Mouse (Mus musculus) midbrain, postnatal 0 days (tissue): Measurements from ENCODE around the gene Arsk. TPM values are rescaled to one million over a fixed set of nuclear protein-coding genes. Genes with fewer than 3 reads are reported as not detected.

ENCODE experiments used
- ATAC-seq: fragments of 200-750 bp; cut with Nextera tagmentation; 2 replicates; pipeline ENCODE4 v1.8.0; 2017; ENCODE audit warnings: moderate number of reproducible peaks, mild to moderate bottlenecking, moderate TSS enrichment, moderate library complexity; ENCODE audit not compliant: low FRiP score
- DNase-seq: peaks from one replicate; pipeline ENCODE4 v3.0.0-alpha.2; 2015; ENCODE audit warnings: low spot score
- H3K27ac ChIP-seq: fragments of 300-500 bp; sonication (generic); 2 replicates; pipeline ENCODE4 v1.5.1; 2014; ENCODE audit warnings: low read depth, mild to moderate bottlenecking, low read length, mixed read lengths
- H3K27me3 ChIP-seq: fragments of 300-500 bp; sonication (generic); 2 replicates; pipeline ENCODE4 v1.6.1; 2014; ENCODE audit warnings: low read length, control low read depth, mixed read lengths; ENCODE audit not compliant: insufficient read depth
- H3K36me3 ChIP-seq: fragments of 300-500 bp; sonication (generic); 2 replicates; pipeline ENCODE4 v1.6.1; 2014; ENCODE audit warnings: low read length, control low read depth, mixed read lengths; ENCODE audit not compliant: insufficient read depth
- H3K4me1 ChIP-seq: fragments of 300-500 bp; sonication (generic); 2 replicates; pipeline ENCODE4 v1.6.1; 2014; ENCODE audit warnings: mild to moderate bottlenecking, control low read depth, antibody characterized with exemption, low read length, mixed read lengths; ENCODE audit not compliant: insufficient read depth
- H3K4me2 ChIP-seq: fragments of 300-500 bp; sonication (generic); 2 replicates; pipeline ENCODE4 v1.6.1; 2014; ENCODE audit warnings: low read depth, mild to moderate bottlenecking, low read length, mixed read lengths; ENCODE audit not compliant: poor library complexity, severe bottlenecking
- H3K4me3 ChIP-seq: fragments of 300-500 bp; sonication (generic); 2 replicates; pipeline ENCODE4 v1.5.1; 2014; ENCODE audit warnings: low read depth, mild to moderate bottlenecking, low read length, moderate library complexity
- H3K9ac ChIP-seq: fragments of 300-500 bp; sonication (generic); replicated peaks from 2 replicates; pipeline ENCODE4 v1.6.1; 2014; ENCODE audit warnings: mild to moderate bottlenecking, low read length, moderate library complexity, mixed read lengths; ENCODE audit not compliant: poor library complexity, severe bottlenecking
- H3K9me3 ChIP-seq: fragments of 300-500 bp; sonication (generic); 2 replicates; pipeline ENCODE4 v1.6.1; 2016; ENCODE audit warnings: low read length, control low read depth
- CTCF ChIP-seq: IDR thresholded peaks from 2 replicates; pipeline ENCODE4 v1.5.1; 2016; ENCODE audit warnings: antibody characterized with exemption, mild to moderate bottlenecking
- WGBS: fragments of 180-500 bp; shearing (Covaris S2); extraction: QIAGEN DNeasy Blood & Tissue Kit; methylation state at CpG from one replicate; pipeline ENCODE4 v1.1.7; 2014; 5-methylcytosine and 5-hydroxymethylcytosine counted together
- polyA plus RNA-seq: library from polyadenylated mRNA; unstranded; fragments of >200 nt; fragmentation: Nextera tagmentation; extraction: Ambion mirVana; gene quantifications from 2 replicates; pipeline ENCODE4 v1.2.1, GENCODE M21; 2015
- total RNA-seq: library from RNA; depleted of rRNA; stranded (reverse); fragments of >200 nt; gene quantifications from 2 replicates; pipeline ENCODE4 v1.2.3, GENCODE M21; 2014; rRNA removed

The Arsk gene
- total and polyA plus RNA-seq, 2 experiments from 2014 or later = 3.9 to 6.6 TPM

GRCm38 (mm10) chr13:76017974-76018843 is 80.3 kb downstream of the Arsk start, which contains the start of gene Rfesd:
Gene Rfesd (minus strand): TSS chr13:76018719.
- WGBS = 1% methylated on average over 43 of the region's 50 CpGs
- Histone ChIP-seq H3K4me1 (no peaks in the 10 kb centered on the region), H3K36me3 (no peaks in the 10 kb centered on the region), H3K4me2 (peak within 1 kb of the TSS; percentile 56), H3K9ac (peak within 1 kb of the TSS; percentile 94), H3K9me3 (no peaks in the 10 kb centered on the region), H3K27ac (peak within 1 kb of the TSS; percentile 95), H3K4me3 (peak within 1 kb of the TSS; percentile 64), H3K27me3 (no peaks in the 10 kb centered on the region)
- no peak for TF ChIP-seq CTCF
- ATAC-seq (peak; percentile 100), DNase-seq (peak; percentile 99)

GRCm38 (mm10) chr13:76017465-76017864 is 81.0 kb downstream of the Arsk start:
- no peak for TF ChIP-seq CTCF
- ATAC-seq (no peak), DNase-seq (no peak)
- 73% methylated on average over 4 of the region's 4 CpGs for WGBS
- Histone ChIP-seq H3K27ac (peak overlapping the region; percentile 95), H3K36me3 (no peaks in the 10 kb centered on the region), H3K9ac (peak overlapping the region; percentile 94), H3K27me3 (no peaks in the 10 kb centered on the region), H3K4me3 (peak overlapping the region; percentile 64), H3K4me1 (no peaks in the 10 kb centered on the region), H3K9me3 (no peaks in the 10 kb centered on the region), H3K4me2 (peak overlapping the region; percentile 56)

GRCm38 (mm10) chr13:76014511-76014910 is 83.9 kb downstream of the Arsk start:
- Histone ChIP-seq H3K27me3 (no peaks in the 10 kb centered on the region), H3K4me1 (no peaks in the 10 kb centered on the region), H3K4me3 (no peak overlapping the region), H3K9me3 (no peaks in the 10 kb centered on the region), H3K27ac (no peak overlapping the region), H3K36me3 (no peaks in the 10 kb centered on the region), H3K9ac (no peak overlapping the region), H3K4me2 (no peak overlapping the region)
- no peak for DNase-seq
- TF ChIP-seq CTCF = no peak
- ATAC-seq = no peak
- WGBS = 86% methylated on average over 2 of the region's 2 CpGs

Other genes starting within 250 kb of the Arsk start
- gene Rhobtb3, start 154.7 kb downstream of the Arsk start, total RNA-seq = 31.7 and 67.6 TPM in 2 replicates
- gene Rhobtb3, start 154.7 kb downstream of the Arsk start, polyA plus RNA-seq = 11.6 and 12.1 TPM in 2 replicates
- 0.49 and 1.4 TPM in 2 replicates for gene Spata9, start 131.5 kb downstream of the Arsk start, total RNA-seq
- gene Spata9, start 131.5 kb downstream of the Arsk start, polyA plus RNA-seq = 3.8 and 4.7 TPM in 2 replicates
- 16.7 and 18.7 TPM in 2 replicates for gene Rfesd, start 79.9 kb downstream of the Arsk start, total RNA-seq
- gene Rfesd, start 79.9 kb downstream of the Arsk start, polyA plus RNA-seq = 25.4 and 25.5 TPM in 2 replicates
- gene Gpr150, start 41.7 kb downstream of the Arsk start, total RNA-seq = 3.2 and 3.7 TPM in 2 replicates
- 3.1 and 3.5 TPM in 2 replicates for gene Gpr150, start 41.7 kb downstream of the Arsk start, polyA plus RNA-seq
- 14.4 and 16.3 TPM in 2 replicates for gene Ttc37, start 74 bp upstream of the Arsk start, total RNA-seq
- 4.7 and 6.5 TPM in 2 replicates for gene Ttc37, start 74 bp upstream of the Arsk start, polyA plus RNA-seq
- gene Fam81b, start 206.4 kb upstream of the Arsk start, total RNA-seq = not detected in 2 replicates
- 0.21 and 0.37 TPM in 2 replicates for gene Fam81b, start 206.4 kb upstream of the Arsk start, polyA plus RNA-seq